ENCODE assay signal across 9 mouse cellular contexts in the genomic region with DNA sequence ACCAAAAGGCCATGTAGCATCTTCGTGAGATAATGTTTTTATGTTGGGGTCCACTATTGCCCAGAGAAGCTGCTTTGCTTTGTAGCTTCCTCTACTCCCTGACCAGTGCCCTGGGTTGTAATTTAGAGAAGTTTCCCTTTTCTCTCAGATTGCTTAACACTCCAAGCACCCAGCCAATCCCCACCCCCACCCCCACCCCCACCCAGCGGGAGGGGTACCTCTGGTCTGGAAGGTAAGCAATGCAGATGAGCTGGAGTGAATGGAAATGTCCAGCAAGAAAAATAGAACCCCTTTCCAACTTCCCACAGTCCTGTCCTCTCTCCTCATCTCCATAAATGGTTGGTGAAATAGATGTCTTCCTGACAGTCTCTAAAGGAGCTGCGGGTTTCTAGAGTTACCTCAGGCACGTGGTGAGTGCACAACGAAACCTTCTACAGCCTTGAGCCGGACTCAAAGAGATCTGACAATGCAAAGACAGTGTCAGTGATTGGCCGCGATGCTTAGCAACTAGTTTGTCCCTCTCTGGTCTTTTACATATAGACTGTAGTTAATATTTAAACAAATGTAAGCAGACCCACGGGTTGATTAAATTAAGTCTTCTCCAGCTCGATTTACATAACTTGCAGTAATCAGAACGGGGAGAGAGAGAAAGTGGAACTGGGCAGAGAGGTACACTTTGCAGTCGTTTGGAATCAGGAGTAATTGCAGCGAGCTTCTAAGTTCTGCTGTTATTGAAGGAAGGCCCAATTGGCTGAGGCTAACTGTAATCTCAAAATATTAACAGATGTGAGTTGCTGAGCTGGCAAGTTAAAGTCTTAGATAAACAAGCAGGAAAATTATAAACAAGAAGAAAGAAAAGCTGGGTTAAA.
DNase-seq lines count a peak whose midpoint lies in the region; ATAC-seq and TF ChIP-seq lines count a peak whose summit lies in the region.
"Had no signal": no experiment of that assay in that cellular context is flagged by ENCODE, and none has a peak within 500 bp of the region (broad histone marks: within the 10 kb centered on the region; RNA-seq: fewer than 3 reads in every experiment).

No protein-coding gene starts in this region.

- TF ChIP-seq CTCF in liver, adult 2 months (IDR thresholded peaks at IDR 0.05; ENCODE audit: low read depth, low read length), result no peak

- no peaks in the 10 kb centered on the region for H3K9me3 ChIP-seq in neural tube, embryonic 11.5 days (ENCODE audit: control insufficient read depth, low read length)
- H3K9me3 ChIP-seq in hindbrain, embryonic 14.5 days (ENCODE audit: control insufficient read depth, low read length), result no peaks in the 10 kb centered on the region
- no peaks in the 10 kb centered on the region for H3K9me3 ChIP-seq in stomach, embryonic 16.5 days (replicated peaks; ENCODE audit: control insufficient read depth, low read length)

- peak; percentile 21 for DNase-seq in neural tube, embryonic 11.5 days (ENCODE audit: low spot score)
- no peak for DNase-seq in neural tube, embryonic 10.5 days (ENCODE audit: extremely low spot score, low spot score)
- no peak for DNase-seq in hindbrain, embryonic 14.5 days (ENCODE audit: low spot score)
- DNase-seq in liver, adult 2 months (ENCODE audit: extremely low read depth, low read depth, low spot score), result peak; percentile 95
- no peak for DNase-seq in natural killer cell, adult 2 months (ENCODE audit: low spot score in 2 of 2)
- no peak for DNase-seq in adrenal gland, postnatal 25 days
- DNase-seq in retina, embryonic 14.5 days (ENCODE audit: low spot score), result no peak

- H3K79me2 ChIP-seq in liver, adult 2 months (ENCODE audit: control insufficient read depth, insufficient read depth, low read length), result no peaks in the 10 kb centered on the region

- 13% methylated on average over 13 of the region's 13 CpGs for WGBS in neural tube, embryonic 11.5 days
- WGBS in hindbrain, embryonic 14.5 days, result 11% methylated on average over 13 of the region's 13 CpGs
- WGBS in liver, adult 2 months, result 9% methylated on average over 13 of the region's 13 CpGs
- 10% methylated on average over 13 of the region's 13 CpGs for WGBS in stomach, embryonic 16.5 days

- no peak overlapping the region for H3K4me3 ChIP-seq in neural tube, embryonic 11.5 days (ENCODE audit: low read depth, low read length)
- no peak overlapping the region; the same call in 1 of the 2 replicates for H3K4me3 ChIP-seq in hindbrain, embryonic 14.5 days (replicated peaks; ENCODE audit: low read length)
- peak overlapping the region; percentile 45 for H3K4me3 ChIP-seq in liver, adult 2 months (ENCODE audit: insufficient read depth, low read depth, low read length)
- H3K4me3 ChIP-seq in stomach, embryonic 16.5 days (replicated peaks; ENCODE audit: low read length), result peak overlapping the region; percentile 32

- H3K36me3 ChIP-seq in neural tube, embryonic 11.5 days (ENCODE audit: control insufficient read depth, insufficient read depth, low read length), result no peaks in the 10 kb centered on the region
- H3K36me3 ChIP-seq in hindbrain, embryonic 14.5 days (replicated peaks; ENCODE audit: control insufficient read depth, insufficient read depth), result no peaks in the 10 kb centered on the region
- no peaks in the 10 kb centered on the region for H3K36me3 ChIP-seq in liver, adult 2 months (ENCODE audit: control insufficient read depth, insufficient read depth, low read length)
- H3K36me3 ChIP-seq in stomach, embryonic 16.5 days (ENCODE audit: control insufficient read depth, insufficient read depth, low read length), result no peaks in the 10 kb centered on the region

- no peak overlapping the region for H3K27ac ChIP-seq in neural tube, embryonic 11.5 days (ENCODE audit: low read depth, low read length)
- H3K27ac ChIP-seq in hindbrain, embryonic 14.5 days, result no peak overlapping the region
- H3K27ac ChIP-seq in liver, adult 2 months (replicated peaks; ENCODE audit: insufficient read depth, low read depth, low read length), result peak overlapping the region; percentile 90
- H3K27ac ChIP-seq in stomach, embryonic 16.5 days (ENCODE audit: low read length), result peak overlapping the region; percentile 56

- peak; percentile 13; the same call in 1 of the 2 replicates for ATAC-seq in neural tube, embryonic 11.5 days (ENCODE audit: insufficient read depth, low FRiP score, low TSS enrichment)
- ATAC-seq in hindbrain, embryonic 14.5 days (ENCODE audit: low FRiP score), result no peak; the same call in 1 of the 2 replicates
- peak; percentile 32 for ATAC-seq in stomach, embryonic 16.5 days (ENCODE audit: insufficient read depth, low FRiP score)

- H3K4me1 ChIP-seq in neural tube, embryonic 11.5 days (ENCODE audit: control insufficient read depth, insufficient read depth, low read length), result peaks cover 15% of the 10 kb centered on the region
- H3K4me1 ChIP-seq in hindbrain, embryonic 14.5 days (replicated peaks; ENCODE audit: control insufficient read depth, insufficient read depth, low read length), result peaks cover 11% of the 10 kb centered on the region
- H3K4me1 ChIP-seq in liver, adult 2 months (ENCODE audit: control insufficient read depth, insufficient read depth, low read length), result peaks cover 15% of the 10 kb centered on the region
- H3K4me1 ChIP-seq in stomach, embryonic 16.5 days (ENCODE audit: control insufficient read depth, insufficient read depth, low read length), result peaks cover 17% of the 10 kb centered on the region

- H3K9ac ChIP-seq in neural tube, embryonic 11.5 days (ENCODE audit: low read length), result no peak overlapping the region
- 0 out of 2 replicates have a peak overlapping the region, but pooled peaks have one; percentile 41 for H3K9ac ChIP-seq in hindbrain, embryonic 14.5 days
- peak overlapping the region; percentile 70 for H3K9ac ChIP-seq in liver, adult 2 months (ENCODE audit: low read depth, low read length)
- peak overlapping the region; percentile 46 for H3K9ac ChIP-seq in stomach, embryonic 16.5 days (ENCODE audit: low read length)

- H3K27me3 ChIP-seq in neural tube, embryonic 11.5 days (ENCODE audit: control insufficient read depth, insufficient read depth, low read length), result no peaks in the 10 kb centered on the region
- peaks cover 20% of the 10 kb centered on the region; the same call in 1 of the 2 replicates for H3K27me3 ChIP-seq in hindbrain, embryonic 14.5 days (ENCODE audit: control insufficient read depth, insufficient read depth, low read length)
- no peaks in the 10 kb centered on the region for H3K27me3 ChIP-seq in liver, adult 2 months (ENCODE audit: control insufficient read depth, insufficient read depth, low read length)
- H3K27me3 ChIP-seq in stomach, embryonic 16.5 days (ENCODE audit: control insufficient read depth, insufficient read depth, low read length), result no peaks in the 10 kb centered on the region
- H3K27me3 ChIP-seq: Patski had no signal

- peak overlapping the region; percentile 27; the same call in 1 of the 2 replicates for H3K4me2 ChIP-seq in neural tube, embryonic 11.5 days (ENCODE audit: low read depth)
- peak overlapping the region; percentile 60 for H3K4me2 ChIP-seq in hindbrain, embryonic 14.5 days (replicated peaks)
- peak overlapping the region; percentile 57 for H3K4me2 ChIP-seq in stomach, embryonic 16.5 days (ENCODE audit: low read depth, low read length)

- no peak for TF ChIP-seq POLR2A in liver, adult 2 months (IDR thresholded peaks at IDR 0.05; ENCODE audit: extremely low read depth, insufficient read depth, low read length)

Comparison
In these comparisons a context has a peak if more than half of its experiments do, and no peak if none do; other contexts are left out.
1. DNase-seq: peak in neural tube, embryonic 11.5 days (single experiment) and liver, adult 2 months (single experiment); none in neural tube, embryonic 10.5 days (single experiment), hindbrain, embryonic 14.5 days (single experiment), natural killer cell, adult 2 months (0 of 2), adrenal gland, postnatal 25 days (single experiment) and retina, embryonic 14.5 days (single experiment).
2. H3K27ac ChIP-seq: peak in liver, adult 2 months (single experiment) and stomach, embryonic 16.5 days (single experiment); none in neural tube, embryonic 11.5 days (single experiment) and hindbrain, embryonic 14.5 days (single experiment).
3. H3K4me3 ChIP-seq: peak in liver, adult 2 months (single experiment) and stomach, embryonic 16.5 days (single experiment); none in neural tube, embryonic 11.5 days (single experiment) and hindbrain, embryonic 14.5 days (single experiment).
4. Peak in every context shown above with its lines, with median percentiles within 50 percentile points of each other: H3K4me2 ChIP-seq.